ENCODE assay signal across 8 mouse cellular contexts in genomic region chr6:28134251-28134801, GRCm38 (mm10). TPM values are rescaled to one million over a fixed set of nuclear protein-coding genes. Genes with fewer than 3 reads are reported as not detected.
A peak's percentile ranks its signal among the peaks of the same experiment; 100 is the strongest.
DNase-seq lines count a peak whose midpoint lies in the region; ATAC-seq and TF ChIP-seq lines count a peak whose summit lies in the region.

No protein-coding gene starts in this region.

- no peak for TF ChIP-seq RAD21 in MEL (IDR thresholded peaks at IDR 0.05; ENCODE audit: low read depth, low read length)

- WGBS in heart, embryonic 14.5 days, result under 1% methylated on average over 20 of the region's 20 CpGs
- 0% methylated on average over 20 of the region's 20 CpGs for WGBS in forebrain, embryonic 10.5 days
- under 1% methylated on average over 20 of the region's 20 CpGs for WGBS in limb, embryonic 13.5 days

- H3K4me3 ChIP-seq in heart, embryonic 14.5 days (ENCODE audit: control insufficient read depth in 1 of 2, insufficient read depth in 1 of 2, low read depth in 1 of 2, low read length in 2 of 2), result peak overlapping the region; percentile 45 to 58
- peak overlapping the region; percentile 51 to 68 for H3K4me3 ChIP-seq in MEL (ENCODE audit: control insufficient read depth in 1 of 2, insufficient read depth in 1 of 2, low read depth in 2 of 2, low read length in 2 of 2)
- peak overlapping the region; percentile 69 for H3K4me3 ChIP-seq in forebrain, embryonic 10.5 days
- peak overlapping the region; percentile 56 for H3K4me3 ChIP-seq in limb, embryonic 13.5 days

- H3K27ac ChIP-seq in heart, embryonic 14.5 days (replicated peaks in 1 of 2; ENCODE audit: control insufficient read depth in 1 of 2, insufficient read depth in 1 of 2, low read depth in 2 of 2, low read length in 2 of 2), result no peak overlapping the region
- no peak overlapping the region for H3K27ac ChIP-seq in MEL (ENCODE audit: control insufficient read depth, low read depth, low read length)
- H3K27ac ChIP-seq in forebrain, embryonic 10.5 days, result no peak overlapping the region
- H3K27ac ChIP-seq in limb, embryonic 13.5 days, result no peak overlapping the region

- H3K4me1 ChIP-seq in heart, embryonic 14.5 days (ENCODE audit: control insufficient read depth in 2 of 2, insufficient read depth in 2 of 2, low read length in 2 of 2), result peaks cover 0 to 11% of the 10 kb centered on the region in 2 experiments; a peak in 3 of 4 replicates
- H3K4me1 ChIP-seq in MEL (ENCODE audit: control insufficient read depth in 1 of 2, insufficient read depth in 2 of 2, low read length in 2 of 2), result no peaks in the 10 kb centered on the region
- peaks cover 51% of the 10 kb centered on the region for H3K4me1 ChIP-seq in forebrain, embryonic 10.5 days
- H3K4me1 ChIP-seq in limb, embryonic 13.5 days, result peaks cover 19% of the 10 kb centered on the region

- no peaks in the 10 kb centered on the region for H3K9me3 ChIP-seq in heart, embryonic 14.5 days (ENCODE audit: control insufficient read depth, low read length)
- no peaks in the 10 kb centered on the region for H3K9me3 ChIP-seq in MEL (replicated peaks; ENCODE audit: insufficient read depth, low read length)
- H3K9me3 ChIP-seq in forebrain, embryonic 10.5 days, result no peaks in the 10 kb centered on the region
- no peaks in the 10 kb centered on the region for H3K9me3 ChIP-seq in limb, embryonic 13.5 days

- TF ChIP-seq POLR2A in MEL (IDR thresholded peaks at IDR 0.05; ENCODE audit: control insufficient read depth in 1 of 2, insufficient read depth in 1 of 2, low read depth in 1 of 2, low read length in 2 of 2, poor library complexity in 1 of 2), result no peak

- no peaks in the 10 kb centered on the region for H3K36me3 ChIP-seq in heart, embryonic 14.5 days (ENCODE audit: control insufficient read depth, insufficient read depth, low read length)
- no peaks in the 10 kb centered on the region for H3K36me3 ChIP-seq in MEL (ENCODE audit: control insufficient read depth in 1 of 2, insufficient read depth in 2 of 2, low read length in 2 of 2)
- H3K36me3 ChIP-seq in forebrain, embryonic 10.5 days (replicated peaks), result no peaks in the 10 kb centered on the region
- H3K36me3 ChIP-seq in limb, embryonic 13.5 days, result no peaks in the 10 kb centered on the region

- H3K9ac ChIP-seq in heart, embryonic 14.5 days (ENCODE audit: low read length), result peak overlapping the region; percentile 56; the same call in 1 of the 2 replicates
- peak overlapping the region; percentile 77 for H3K9ac ChIP-seq in MEL (ENCODE audit: control insufficient read depth, low read depth, low read length, poor library complexity, severe bottlenecking)
- peak overlapping the region; percentile 59 for H3K9ac ChIP-seq in limb, embryonic 13.5 days

- TF ChIP-seq CTCF in MEL (IDR thresholded peaks at IDR 0.05 in 2 of 3, conservative IDR thresholded peaks at IDR 0.05 in 1 of 3; ENCODE audit: control insufficient read depth in 1 of 3, insufficient read depth in 1 of 3, low read depth in 2 of 3, low read length in 3 of 3, poor library complexity in 1 of 3, severe bottlenecking in 1 of 3), result no peak

- H3K4me2 ChIP-seq in heart, embryonic 14.5 days (ENCODE audit: low read length), result peak overlapping the region; percentile 100
- peak overlapping the region; percentile 99 for H3K4me2 ChIP-seq in limb, embryonic 13.5 days (replicated peaks)

- no peak for TF ChIP-seq EP300 in MEL (IDR thresholded peaks at IDR 0.05; ENCODE audit: low read depth in 1 of 2, low read length in 2 of 2)

- ATAC-seq in heart, embryonic 14.5 days (ENCODE audit: insufficient number of reproducible peaks, insufficient read depth, low FRiP score, low read depth), result no peak
- no peak; the same call in 1 of the 2 replicates for ATAC-seq in limb, embryonic 13.5 days (ENCODE audit: low FRiP score, low read depth)

- DNase-seq in heart, adult 8-10 months (ENCODE audit: low spot score), result no peak
- DNase-seq in MEL (ENCODE audit: low read depth, low spot score), result no peak
- peak; percentile 58 for DNase-seq in forebrain, embryonic 10.5 days (ENCODE audit: extremely low spot score, low spot score)
- peak; percentile 53 for DNase-seq in retina, postnatal 1 day
- DNase-seq in urinary bladder, postnatal 10 days (ENCODE audit: low spot score), result no peak
- DNase-seq in gastrocnemius, postnatal 4 days (ENCODE audit: low spot score in 2 of 2), result no peak

- H3K27me3 ChIP-seq in heart, embryonic 14.5 days (ENCODE audit: control insufficient read depth, insufficient read depth, low read length), result peaks cover 57% of the 10 kb centered on the region
- no peaks in the 10 kb centered on the region for H3K27me3 ChIP-seq in MEL (ENCODE audit: control insufficient read depth in 1 of 2, insufficient read depth in 2 of 2, low read length in 2 of 2)
- peaks cover 66% of the 10 kb centered on the region for H3K27me3 ChIP-seq in forebrain, embryonic 10.5 days (ENCODE audit: poor library complexity, severe bottlenecking)
- H3K27me3 ChIP-seq in limb, embryonic 13.5 days, result peaks cover 68% of the 10 kb centered on the region

- no peaks in the 10 kb centered on the region for H3K79me2 ChIP-seq in MEL (ENCODE audit: control insufficient read depth, insufficient read depth, low read length, poor library complexity)

TF ChIP-seq in MEL, 35 proteins besides CTCF, POLR2A, EP300 and RAD21:
- no peak for TF ChIP-seq MEF2A (IDR thresholded peaks at IDR 0.05; ENCODE audit: extremely low read depth, insufficient replicate concordance, low read depth, low read length, poor library complexity, severe bottlenecking)
- TF ChIP-seq MXI1 (IDR thresholded peaks at IDR 0.05; ENCODE audit: low read depth, low read length), result no peak
- TF ChIP-seq RCOR1 (IDR thresholded peaks at IDR 0.05; ENCODE audit: low read depth, low read length), result no peak
- no peak for TF ChIP-seq MAFK (IDR thresholded peaks at IDR 0.05; ENCODE audit: borderline replicate concordance, low read depth, low read length)
- TF ChIP-seq TAL1 (IDR thresholded peaks at IDR 0.05; ENCODE audit: low read length), result no peak
- peak; percentile 5; the same call in 1 of the 2 replicates for TF ChIP-seq SMC3 (IDR thresholded peaks at IDR 0.05; ENCODE audit: low read depth, low read length)
- no peak for TF ChIP-seq POLR2AphosphoS5 (IDR thresholded peaks at IDR 0.05; ENCODE audit: borderline replicate concordance, low read depth, low read length)
- TF ChIP-seq NRF1 (IDR thresholded peaks at IDR 0.05; ENCODE audit: insufficient read depth, low read depth, low read length, poor library complexity, severe bottlenecking), result no peak
- TF ChIP-seq SIN3A (IDR thresholded peaks at IDR 0.05; ENCODE audit: low read length), result peak; percentile 5; the same call in 1 of the 2 replicates
- TF ChIP-seq E2F4 (IDR thresholded peaks at IDR 0.05; ENCODE audit: borderline replicate concordance, low read depth, low read length), result no peak
- no peak for TF ChIP-seq TCF12 (IDR thresholded peaks at IDR 0.05; ENCODE audit: low read depth, low read length)
- TF ChIP-seq GABPA (IDR thresholded peaks at IDR 0.05; ENCODE audit: low read depth, low read length), result no peak
- TF ChIP-seq UBTF (IDR thresholded peaks at IDR 0.05; ENCODE audit: borderline replicate concordance, insufficient read depth, low read depth, low read length), result no peak
- no peak for TF ChIP-seq HCFC1 (IDR thresholded peaks at IDR 0.05; ENCODE audit: low read depth, low read length)
- TF ChIP-seq ZMIZ1 (IDR thresholded peaks at IDR 0.05; ENCODE audit: low read depth, low read length), result no peak
- no peak for TF ChIP-seq POLR2AphosphoS2 (IDR thresholded peaks at IDR 0.05; ENCODE audit: low read length)
- TF ChIP-seq ZNF384 (IDR thresholded peaks at IDR 0.05; ENCODE audit: low read depth, low read length), result no peak

RNA-seq across cellular contexts. Expression of gene Grm8, which starts 0.7 kb away (rescaled TPM):
- polyA plus RNA-seq in heart, embryonic 14.5 days (2014; fragmentation: Nextera tagmentation; extraction: Ambion mirVana), result 0.31 TPM in 2 replicates
- not detected for total RNA-seq in heart, adult 8-10 months (2022)
- 0.42 and 0.49 TPM in 2 replicates for total RNA-seq in MEL (2012; rRNA removed)
- polyA plus RNA-seq in MEL (2012; ENCODE audit: insufficient read depth in 1 of 2, insufficient read length in 2 of 2, low read depth in 1 of 2, low replicate concordance in 2 of 2, missing spikeins in 1 of 2), result under 1 TPM in 1 of 2 experiments, not detected in 1; 0.52 TPM
- 0.78 and 0.97 TPM in 2 replicates for polyA plus RNA-seq in forebrain, embryonic 10.5 days (2016; fragmentation: Nextera tagmentation; extraction: Ambion mirVana)
- polyA plus RNA-seq in limb, embryonic 13.5 days (2015; fragmentation: Nextera tagmentation; extraction: Ambion mirVana), result 1.5 TPM in 2 replicates
- total RNA-seq in gastrocnemius, postnatal 4 days (2021), result under 1 TPM in 1 of 2 experiments, not detected in 1; 0.81 TPM

Comparison
In these comparisons a context has a peak if more than half of its experiments do, and no peak if none do; other contexts are left out.
1. DNase-seq: peak in forebrain, embryonic 10.5 days (single experiment) and retina, postnatal 1 day (single experiment); none in heart, adult 8-10 months (single experiment), MEL (single experiment), urinary bladder, postnatal 10 days (single experiment) and gastrocnemius, postnatal 4 days (0 of 2).
2. Peak in every context shown above with its lines, with median percentiles within 50 percentile points of each other: H3K4me3 ChIP-seq and H3K9ac ChIP-seq.